Mouse (Mus musculus) liver, adult (tissue): Measurements from ENCODE around the gene Pigt.

Experiments
- GATA4 ChIP-seq: IDR thresholded peaks from 2 replicates; pipeline ENCODE4 v1.6.1; 2014; ENCODE audit warnings: mild to moderate bottlenecking, low read length; ENCODE audit not compliant: insufficient replicate concordance

The Pigt gene

GRCm38 (mm10) chr2:164505619-164506347 lies 8.5 kb downstream of the Pigt start:
- TF ChIP-seq GATA4 = no peak

- TF ChIP-seq GATA4 = no peak
These were observed 10.5 kb downstream of the Pigt start for GRCm38 (mm10) chr2:164507811-164508210.

GRCm38 (mm10) chr2:164510621-164511190 lies 13.4 kb downstream of the Pigt start:
- TF ChIP-seq GATA4 = no peak

GRCm38 (mm10) chr2:164512121-164512909 lies 15.0 kb downstream of the Pigt start:
- no peak for TF ChIP-seq GATA4

GRCm38 (mm10) chr2:164513389-164513788 lies 16.1 kb downstream of the Pigt start:
- TF ChIP-seq GATA4 = no peak

- no peak for TF ChIP-seq GATA4
These were observed 17.6 kb downstream of the Pigt start for GRCm38 (mm10) chr2:164514916-164515315.

GRCm38 (mm10) chr2:164515897-164516296 lies 18.6 kb downstream of the Pigt start:
- TF ChIP-seq GATA4 = no peak

GRCm38 (mm10) chr2:164516592-164516991 lies 19.3 kb downstream of the Pigt start:
- TF ChIP-seq GATA4 = no peak

- no peak for TF ChIP-seq GATA4
These were observed 20.3 kb downstream of the Pigt start for GRCm38 (mm10) chr2:164517485-164518221.

GRCm38 (mm10) chr2:164518266-164519170 lies 21.2 kb downstream of the Pigt start:
- TF ChIP-seq GATA4 = no peak

- TF ChIP-seq GATA4 = no peak
These were observed 21.8 kb downstream of the Pigt start for GRCm38 (mm10) chr2:164519171-164519526.

GRCm38 (mm10) chr2:164520782-164521181 lies 23.5 kb downstream of the Pigt start:
- TF ChIP-seq GATA4 = no peak

- TF ChIP-seq GATA4 = no peak
These were observed 24.5 kb downstream of the Pigt start for GRCm38 (mm10) chr2:164521841-164522240.

- no peak for TF ChIP-seq GATA4
These were observed 25.0 kb downstream of the Pigt start for GRCm38 (mm10) chr2:164522280-164522679.
